Mouse (Mus musculus) heart, adult 2 months (tissue): ENCODE results near the gene Pappa.

Experiments used
- CTCF ChIP-seq: fragments of 200-600 bp; IDR thresholded peaks from 2 replicates; pipeline ENCODE4 v1.8.1; 2022; ENCODE audit warnings: antibody characterized with exemption, mild to moderate bottlenecking, moderate library complexity
- EP300 ChIP-seq: fragments of 200-500 bp; IDR thresholded peaks from 2 replicates; pipeline ENCODE4 v1.6.1; 2011; ENCODE audit warnings: low read depth, low read length, control low read depth; ENCODE audit not compliant: insufficient read depth
- POLR2A ChIP-seq: fragments of 200-500 bp; IDR thresholded peaks from 2 replicates; pipeline ENCODE4 v1.6.1; 2011; ENCODE audit warnings: mild to moderate bottlenecking, low read depth, low read length, control low read depth; ENCODE audit not compliant: insufficient read depth

DNA sequence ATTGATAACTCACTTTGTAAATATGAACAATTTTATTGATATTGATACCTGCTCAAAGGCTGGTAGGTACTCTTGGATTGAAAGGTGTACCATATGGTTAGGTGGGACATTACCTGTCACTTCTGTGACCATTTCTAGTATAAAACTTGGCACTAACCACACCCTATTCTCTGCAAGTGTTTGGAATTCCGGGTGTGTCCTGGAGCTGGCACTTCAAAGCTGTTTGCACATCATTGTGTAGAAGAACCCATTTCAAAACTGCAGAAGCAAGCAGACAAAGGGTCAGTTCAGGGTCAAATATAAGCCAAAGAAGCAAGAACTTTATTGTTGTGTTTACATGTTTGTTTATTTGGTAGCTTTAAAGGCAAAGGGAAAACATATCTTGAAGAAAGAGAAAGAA is 171.8 kb downstream of the Pappa start:
- TF ChIP-seq POLR2A (no peak), CTCF (no peak), EP300 (no peak)
